Mouse (Mus musculus) forebrain, embryonic 15.5 days (tissue): ENCODE measurements at regions not wholly inside any gene's neighbourhood (a gene's known extent, or its start where the extent isn't known, plus 50 kb on each side); places are given as distances from the start of the nearest gene placed in this dataset.
A peak's percentile ranks its signal among the peaks of the same experiment; 100 is the strongest.

Experiments used
- ATAC-seq: fragments of 200-750 bp; cut with Nextera tagmentation; replicated peaks from 2 replicates; pipeline ENCODE4 v1.8.0; 2017; ENCODE audit warnings: mild to moderate bottlenecking, moderate TSS enrichment, moderate library complexity
- H3K27ac ChIP-seq: fragments of 300-500 bp; sonication (generic); replicated peaks from 2 replicates; pipeline ENCODE4 v1.5.1; 2015; ENCODE audit warnings: mild to moderate bottlenecking, inconsistent platforms
- H3K27me3 ChIP-seq: fragments of 300-500 bp; sonication (generic); 2 replicates; pipeline ENCODE4 v1.6.1; 2015; ENCODE audit warnings: inconsistent platforms
- H3K36me3 ChIP-seq: fragments of 300-500 bp; sonication (generic); 2 replicates; pipeline ENCODE4 v1.6.1; 2015; ENCODE audit warnings: mild to moderate bottlenecking, inconsistent platforms
- H3K4me1 ChIP-seq: fragments of 300-500 bp; sonication (generic); 2 replicates; pipeline ENCODE4 v1.6.1; 2015; ENCODE audit warnings: inconsistent platforms
- H3K4me2 ChIP-seq: fragments of 300-500 bp; sonication (generic); replicated peaks from 2 replicates; pipeline ENCODE4 v1.6.1; 2015; ENCODE audit warnings: mild to moderate bottlenecking, inconsistent platforms
- H3K4me3 ChIP-seq: fragments of 300-500 bp; sonication (generic); 2 replicates; pipeline ENCODE4 v1.5.1; 2015; ENCODE audit warnings: mild to moderate bottlenecking, inconsistent platforms
- H3K9ac ChIP-seq: fragments of 300-500 bp; sonication (generic); replicated peaks from 2 replicates; pipeline ENCODE4 v1.6.1; 2015; ENCODE audit warnings: mild to moderate bottlenecking, inconsistent platforms
- H3K9me3 ChIP-seq: fragments of 300-500 bp; sonication (generic); 2 replicates; pipeline ENCODE4 v1.6.1; 2016; ENCODE audit warnings: inconsistent platforms
- WGBS: fragments of 180-500 bp; shearing (Covaris S2); methylation state at CpG from one replicate; pipeline ENCODE4 v1.1.7; 2015; ENCODE audit warnings: mixed read lengths; 5-methylcytosine and 5-hydroxymethylcytosine counted together

GRCm38 (mm10) chr6:147799009-147799727 is 247.9 kb upstream of the Far2 start:
- H3K9ac ChIP-seq, result no peak overlapping the region
- H3K36me3 ChIP-seq, result no peaks in the 10 kb centered on the region
- H3K4me2 ChIP-seq, result no peak overlapping the region
- ATAC-seq, result no peak
- no peaks in the 10 kb centered on the region for H3K4me1 ChIP-seq
- H3K27me3 ChIP-seq, result no peaks in the 10 kb centered on the region
- H3K9me3 ChIP-seq, result no peaks in the 10 kb centered on the region
- no peak overlapping the region for H3K4me3 ChIP-seq
- no peak overlapping the region for H3K27ac ChIP-seq
- WGBS, result 80% methylated on average over 9 of the region's 9 CpGs

- no peak overlapping the region for H3K27ac ChIP-seq
- no peaks in the 10 kb centered on the region for H3K36me3 ChIP-seq
- H3K27me3 ChIP-seq, result no peaks in the 10 kb centered on the region
- H3K4me2 ChIP-seq, result no peak overlapping the region
- 91% methylated on average over 6 of the region's 6 CpGs for WGBS
- H3K4me1 ChIP-seq, result no peaks in the 10 kb centered on the region
- no peak for ATAC-seq
- no peaks in the 10 kb centered on the region for H3K9me3 ChIP-seq
- no peak overlapping the region for H3K9ac ChIP-seq
- H3K4me3 ChIP-seq, result no peak overlapping the region
Observed at GRCm38 (mm10) chr6:147799861-147800260, 247.2 kb upstream of the Far2 start.

GRCm38 (mm10) chr6:147800846-147801245 is 246.2 kb upstream of the Far2 start:
- ATAC-seq, result no peak
- no peaks in the 10 kb centered on the region for H3K4me1 ChIP-seq
- H3K4me3 ChIP-seq, result no peak overlapping the region
- no peak overlapping the region for H3K4me2 ChIP-seq
- H3K9ac ChIP-seq, result no peak overlapping the region
- no peaks in the 10 kb centered on the region for H3K9me3 ChIP-seq
- H3K27me3 ChIP-seq, result no peaks in the 10 kb centered on the region
- 92% methylated on average over 5 of the region's 5 CpGs for WGBS
- H3K36me3 ChIP-seq, result no peaks in the 10 kb centered on the region
- no peak overlapping the region for H3K27ac ChIP-seq

DNA sequence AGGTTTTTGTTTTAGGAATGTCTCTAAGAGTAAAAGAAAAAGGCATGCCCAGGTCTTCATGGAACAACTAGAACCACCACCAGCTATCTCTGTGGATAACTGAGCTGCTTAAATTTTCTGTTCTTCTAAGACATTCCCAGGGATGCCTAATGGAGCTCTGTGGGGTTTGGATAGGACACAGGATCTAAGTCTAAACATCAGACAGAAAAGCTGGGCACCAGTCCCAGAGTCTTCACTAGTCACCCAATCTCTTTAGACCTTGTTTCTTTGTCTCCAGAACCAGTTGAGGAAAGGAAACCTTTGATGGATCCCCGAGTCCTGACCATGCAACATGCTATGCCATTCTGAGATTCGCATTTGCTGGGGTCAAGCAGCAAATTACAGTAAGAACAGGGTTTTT is 243.2 kb upstream of the Far2 start:
- H3K27me3 ChIP-seq, result no peaks in the 10 kb centered on the region
- H3K9me3 ChIP-seq, result no peaks in the 10 kb centered on the region
- 84% methylated on average over 2 of the region's 2 CpGs for WGBS
- H3K27ac ChIP-seq, result no peak overlapping the region
- no peaks in the 10 kb centered on the region for H3K4me1 ChIP-seq
- H3K4me2 ChIP-seq, result no peak overlapping the region
- no peak overlapping the region for H3K4me3 ChIP-seq
- no peak overlapping the region for H3K9ac ChIP-seq
- ATAC-seq, result no peak
- H3K36me3 ChIP-seq, result no peaks in the 10 kb centered on the region

DNA sequence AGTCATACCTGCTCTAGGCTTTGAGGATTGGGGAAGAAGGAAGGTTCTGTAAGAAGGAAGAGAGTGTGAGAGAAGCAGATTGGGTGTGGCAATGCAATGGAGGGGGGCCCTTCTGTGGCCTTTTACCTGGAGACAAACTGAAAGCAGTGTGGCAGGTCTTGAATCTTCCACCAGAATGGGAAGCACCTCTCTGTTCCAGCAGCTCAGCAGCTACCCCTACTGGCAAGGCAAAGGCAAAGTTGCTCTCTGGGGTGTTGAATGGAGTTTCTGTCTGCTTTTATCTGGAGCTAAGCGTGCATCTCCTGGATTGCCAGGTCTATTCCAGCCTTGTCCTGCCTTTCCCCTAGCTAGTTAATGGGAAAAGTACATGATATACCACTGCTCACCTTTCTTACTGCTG is 236.3 kb upstream of the Far2 start:
- Histone ChIP-seq H3K9ac (no peak overlapping the region), H3K4me3 (no peak overlapping the region), H3K36me3 (no peaks in the 10 kb centered on the region), H3K4me1 (no peaks in the 10 kb centered on the region), H3K9me3 (no peaks in the 10 kb centered on the region), H3K27ac (no peak overlapping the region), H3K27me3 (no peaks in the 10 kb centered on the region), H3K4me2 (no peak overlapping the region)
- ATAC-seq, result no peak
- WGBS, result 33% methylated on average over 1 of the region's 1 CpGs

- H3K4me3 ChIP-seq, result no peak overlapping the region
- no peak overlapping the region for H3K4me2 ChIP-seq
- no peak overlapping the region for H3K9ac ChIP-seq
- H3K36me3 ChIP-seq, result no peaks in the 10 kb centered on the region
- WGBS, result 59% methylated on average over 7 of the region's 7 CpGs
- H3K9me3 ChIP-seq, result no peaks in the 10 kb centered on the region
- no peaks in the 10 kb centered on the region for H3K27me3 ChIP-seq
- H3K27ac ChIP-seq, result no peak overlapping the region
- no peak for ATAC-seq
- H3K4me1 ChIP-seq, result no peaks in the 10 kb centered on the region
Observed at GRCm38 (mm10) chr6:147816861-147817260, 230.2 kb upstream of the Far2 start.

DNA sequence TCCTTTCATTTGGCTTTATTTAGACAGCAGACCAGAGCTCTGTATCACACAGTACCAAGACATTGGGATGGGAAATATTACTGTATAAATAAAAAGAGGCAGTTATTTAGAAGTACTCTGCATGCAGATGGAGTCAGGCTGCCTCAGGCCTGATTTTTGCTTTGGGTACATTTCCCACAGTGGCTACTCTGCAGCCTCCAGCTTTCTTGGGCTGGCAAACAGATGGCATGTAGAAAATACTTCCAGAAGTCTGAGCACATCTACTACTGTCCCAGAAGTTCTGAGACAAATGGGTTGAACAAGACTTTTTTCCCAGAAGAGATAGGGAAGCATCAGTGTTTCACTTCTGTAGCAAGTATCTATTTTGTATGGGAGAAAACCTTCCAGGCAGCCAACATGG is 229.8 kb upstream of the Far2 start:
- H3K4me1 ChIP-seq, result no peaks in the 10 kb centered on the region
- H3K4me2 ChIP-seq, result no peak overlapping the region
- no peak overlapping the region for H3K27ac ChIP-seq
- no peak overlapping the region for H3K9ac ChIP-seq
- H3K9me3 ChIP-seq, result no peaks in the 10 kb centered on the region
- no peak overlapping the region for H3K4me3 ChIP-seq
- no peak for ATAC-seq
- H3K36me3 ChIP-seq, result no peaks in the 10 kb centered on the region
- no peaks in the 10 kb centered on the region for H3K27me3 ChIP-seq

DNA sequence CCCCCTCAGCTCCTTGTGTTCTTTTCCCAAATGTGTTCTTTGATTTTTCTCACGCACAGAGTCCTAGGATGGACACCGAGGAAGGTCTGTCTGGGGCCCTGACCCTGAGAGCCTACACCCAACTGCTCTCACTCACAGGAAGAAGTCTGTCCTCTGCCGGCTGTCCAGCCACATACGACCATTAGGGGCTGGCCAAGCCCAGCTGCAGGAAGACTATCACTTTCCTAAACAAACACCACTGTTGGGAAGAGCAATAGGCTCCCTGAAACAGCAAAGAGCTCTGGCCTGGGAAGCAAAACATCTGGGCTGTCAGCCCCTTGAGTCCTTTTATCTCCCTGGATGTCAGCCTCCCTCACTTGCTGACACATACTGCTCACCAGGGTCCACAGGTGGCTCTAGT is 224.8 kb upstream of the Far2 start:
- Histone ChIP-seq H3K9me3 (no peaks in the 10 kb centered on the region), H3K9ac (no peak overlapping the region), H3K27ac (no peak overlapping the region), H3K4me2 (no peak overlapping the region), H3K27me3 (no peaks in the 10 kb centered on the region), H3K4me3 (no peak overlapping the region), H3K36me3 (no peaks in the 10 kb centered on the region), H3K4me1 (no peaks in the 10 kb centered on the region)
- ATAC-seq, result no peak
- WGBS, result 62% methylated on average over 4 of the region's 4 CpGs

DNA sequence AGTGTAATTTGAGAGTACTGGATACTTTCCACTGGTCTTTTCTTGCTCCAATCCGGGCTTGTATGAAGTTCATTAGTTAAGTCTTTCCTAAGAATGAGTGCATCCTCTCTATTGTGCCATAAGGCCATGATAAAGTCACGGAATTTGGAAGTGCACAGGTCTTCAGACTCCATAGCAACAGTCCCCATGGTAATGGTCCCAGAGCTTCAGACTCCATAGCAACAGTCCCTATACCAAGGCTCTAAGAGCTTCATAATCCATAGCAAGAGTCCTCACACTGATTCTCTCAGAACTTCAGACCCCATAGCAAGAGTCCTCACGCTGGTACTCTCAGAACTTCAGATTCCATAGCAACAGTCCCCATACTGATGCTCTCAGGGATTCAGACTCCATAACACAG is 214.5 kb upstream of the Far2 start:
- H3K4me1 ChIP-seq, result no peaks in the 10 kb centered on the region
- H3K9me3 ChIP-seq, result no peaks in the 10 kb centered on the region
- H3K27me3 ChIP-seq, result no peaks in the 10 kb centered on the region
- WGBS, result 70% methylated on average over 3 of the region's 3 CpGs
- no peak overlapping the region for H3K4me2 ChIP-seq
- no peaks in the 10 kb centered on the region for H3K36me3 ChIP-seq
- no peak overlapping the region for H3K9ac ChIP-seq
- H3K4me3 ChIP-seq, result no peak overlapping the region
- no peak overlapping the region for H3K27ac ChIP-seq
- no peak for ATAC-seq

DNA sequence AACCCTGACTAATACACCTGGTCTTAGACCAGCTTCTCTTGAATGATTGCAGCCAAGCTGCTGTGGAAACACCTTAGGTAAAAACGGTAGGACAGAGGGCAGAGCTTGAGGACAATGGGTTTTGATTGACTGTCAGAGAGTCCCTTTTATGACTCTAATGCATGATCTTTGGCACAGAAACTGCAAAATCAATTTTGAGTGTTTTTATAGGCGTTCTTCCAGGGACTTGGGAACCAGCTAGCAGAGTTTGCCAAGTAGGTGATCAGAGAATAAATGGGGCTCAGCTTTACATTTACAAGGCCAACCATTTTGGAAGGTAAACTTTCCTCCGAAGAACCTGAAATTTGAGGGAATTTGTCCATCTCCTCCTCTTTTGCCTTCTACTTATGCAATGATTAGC is 213.6 kb upstream of the Far2 start:
- Histone ChIP-seq H3K9ac (no peak overlapping the region), H3K27me3 (no peaks in the 10 kb centered on the region), H3K4me2 (no peak overlapping the region), H3K4me1 (no peaks in the 10 kb centered on the region), H3K9me3 (no peaks in the 10 kb centered on the region), H3K36me3 (no peaks in the 10 kb centered on the region), H3K27ac (no peak overlapping the region), H3K4me3 (no peak overlapping the region)
- WGBS, result 81% methylated on average over 3 of the region's 3 CpGs
- ATAC-seq, result no peak

DNA sequence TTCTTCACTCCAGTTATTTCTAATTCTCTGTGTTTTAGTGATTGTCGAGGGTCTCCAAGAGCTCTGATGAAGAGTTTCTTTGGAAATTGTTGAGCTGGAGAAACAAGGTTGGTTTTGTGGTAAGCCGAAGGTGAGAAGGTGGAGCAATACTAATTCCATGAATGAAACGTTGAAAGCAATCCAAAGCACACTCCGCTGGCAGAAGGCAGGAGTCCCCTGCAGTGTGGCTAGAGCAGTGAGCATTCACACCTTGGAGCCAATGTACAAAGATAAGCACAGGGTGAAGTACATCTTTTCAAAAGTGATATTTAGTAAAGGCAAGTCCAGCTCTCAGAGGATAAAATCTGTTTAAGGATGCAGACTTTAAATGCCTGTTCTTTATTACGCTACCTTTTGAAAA is 208.2 kb upstream of the Far2 start:
- H3K4me1 ChIP-seq, result no peaks in the 10 kb centered on the region
- no peak for ATAC-seq
- no peaks in the 10 kb centered on the region for H3K36me3 ChIP-seq
- H3K27me3 ChIP-seq, result no peaks in the 10 kb centered on the region
- no peak overlapping the region for H3K9ac ChIP-seq
- H3K27ac ChIP-seq, result no peak overlapping the region
- no peak overlapping the region for H3K4me3 ChIP-seq
- no peaks in the 10 kb centered on the region for H3K9me3 ChIP-seq
- H3K4me2 ChIP-seq, result no peak overlapping the region
- 81% methylated on average over 5 of the region's 5 CpGs for WGBS

DNA sequence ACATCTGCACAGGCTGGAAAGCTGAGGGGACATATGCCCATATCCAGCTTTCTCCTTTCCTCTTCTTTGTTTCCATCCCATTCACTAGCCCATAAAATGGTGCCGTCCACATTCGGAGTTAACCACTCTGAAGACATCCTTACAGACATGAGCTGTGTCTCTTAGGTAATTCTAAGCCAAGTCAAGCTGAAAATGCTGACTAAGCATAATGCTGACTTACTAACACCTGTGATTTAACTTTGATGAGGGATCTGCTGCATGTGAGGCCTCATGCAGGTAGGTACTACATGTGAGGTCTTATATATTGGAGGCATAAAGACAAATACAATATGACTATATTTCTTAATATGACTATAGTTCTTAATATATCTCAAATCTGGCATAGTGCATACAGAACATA is 197.1 kb upstream of the Far2 start:
- no peak overlapping the region for H3K9ac ChIP-seq
- WGBS, result 96% methylated on average over 2 of the region's 2 CpGs
- ATAC-seq, result no peak
- no peaks in the 10 kb centered on the region for H3K36me3 ChIP-seq
- no peak overlapping the region for H3K4me2 ChIP-seq
- no peaks in the 10 kb centered on the region for H3K4me1 ChIP-seq
- no peaks in the 10 kb centered on the region for H3K27me3 ChIP-seq
- no peak overlapping the region for H3K4me3 ChIP-seq
- no peaks in the 10 kb centered on the region for H3K9me3 ChIP-seq
- H3K27ac ChIP-seq, result no peak overlapping the region

DNA sequence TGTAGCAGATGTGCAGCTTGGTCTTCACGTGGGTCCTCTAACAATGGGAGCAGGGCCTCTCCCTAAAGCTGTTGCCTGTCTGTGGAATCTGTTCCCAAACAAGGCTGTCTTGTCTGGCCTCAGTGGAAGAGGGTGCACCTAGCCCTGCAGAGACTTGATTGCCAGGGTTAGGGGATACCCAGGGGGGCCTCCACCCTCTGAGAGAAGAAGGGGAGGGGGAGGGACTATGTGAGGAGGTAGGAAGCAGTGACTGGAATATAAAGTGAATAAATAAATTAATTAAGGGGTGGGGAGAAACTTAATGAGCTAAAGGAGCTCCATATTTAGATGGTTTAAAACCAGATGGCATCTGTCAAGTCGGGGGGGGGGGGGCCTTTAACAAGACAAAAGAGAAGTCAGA is 185.9 kb upstream of the Far2 start:
- 46% methylated on average over 2 of the region's 2 CpGs for WGBS
- peak; percentile 67; the same call in 1 of the 2 replicates for ATAC-seq

More for the DNA sequence above, 185.9 kb upstream of the Far2 start:
- Histone ChIP-seq H3K27me3 (no peaks in the 10 kb centered on the region), H3K27ac (no peak overlapping the region), H3K9me3 (no peaks in the 10 kb centered on the region), H3K4me2 (no peak overlapping the region), H3K36me3 (no peaks in the 10 kb centered on the region), H3K9ac (no peak overlapping the region), H3K4me3 (no peak overlapping the region), H3K4me1 (0 out of 2 replicates have a peak, but pooled peaks cover 2% of the 10 kb centered on the region)
